Mouse (Mus musculus) liver, adult 2 months (tissue): ENCODE measurements at regions not wholly inside any gene's neighbourhood (a gene's known extent, or its start where the extent isn't known, plus 50 kb on each side); places are given as distances from the start of the nearest gene placed in this dataset.

Experiments used
- CTCF ChIP-seq: fragments of 200-500 bp; IDR thresholded peaks from 2 replicates; pipeline ENCODE4 v1.5.1; 2011; ENCODE audit warnings: low read depth, low read length, control low read depth
- POLR2A ChIP-seq: fragments of 200-500 bp; IDR thresholded peaks from 2 replicates; pipeline ENCODE4 v1.6.1; 2011; ENCODE audit warnings: low read length, control low read depth; ENCODE audit not compliant: insufficient read depth; ENCODE audit errors: extremely low read depth

- TF ChIP-seq CTCF (no peak), POLR2A (no peak)
These were observed 69.3 kb upstream of the Lrig3 start for GRCm38 (mm10) chr10:125896646-125897045.
